Mouse (Mus musculus): Measurements from ENCODE around the gene Abca13.

- TF ChIP-seq CTCF (conservative IDR thresholded peaks at IDR 0.05; ENCODE audit: low read length) = no peak
- no peak for TF ChIP-seq NANOG (IDR thresholded peaks at IDR 0.05; ENCODE audit: borderline replicate concordance, low read length)
- TF ChIP-seq POU5F1 (IDR thresholded peaks at IDR 0.05; ENCODE audit: borderline replicate concordance, low read length) = no peak
Observed at GRCm38 (mm10) chr11:9608249-9608648, 416.5 kb downstream of the Abca13 start.

All from E14TG2a.4 (cell line).